Mouse (Mus musculus) left cerebral cortex, adult 11 months (tissue): ENCODE data around the gene En2.

Source experiments
- DNase-seq: peaks from one replicate; pipeline ENCODE4 v3.0.0; 2022; ENCODE audit warnings: low spot score

Gene En2

GRCm38 (mm10) chr5:28159891-28160470 lies 5.5 kb upstream of the En2 start:
- DNase-seq: no peak

GRCm38 (mm10) chr5:28161383-28161937 lies 4.0 kb upstream of the En2 start:
- DNase-seq: no peak

- no peak for DNase-seq
Observed at GRCm38 (mm10) chr5:28161938-28162402, 3.5 kb upstream of the En2 start.

- no peak for DNase-seq
Observed at GRCm38 (mm10) chr5:28163926-28164325, 1.6 kb upstream of the En2 start.

GRCm38 (mm10) chr5:28166256-28167231 lies 1.1 kb downstream of the En2 start:
- DNase-seq: no peak

GRCm38 (mm10) chr5:28167611-28168252 lies 2.2 kb downstream of the En2 start:
- no peak for DNase-seq

GRCm38 (mm10) chr5:28168253-28169165 lies 3.0 kb downstream of the En2 start:
- no peak for DNase-seq

GRCm38 (mm10) chr5:28169166-28169801 lies 3.8 kb downstream of the En2 start:
- DNase-seq: no peak

- DNase-seq: no peak
Observed at GRCm38 (mm10) chr5:28170081-28170480, 4.6 kb downstream of the En2 start.

GRCm38 (mm10) chr5:28170892-28171291 lies 5.4 kb downstream of the En2 start:
- no peak for DNase-seq

- DNase-seq: no peak
Observed at GRCm38 (mm10) chr5:28171667-28172066, 6.2 kb downstream of the En2 start.

- no peak for DNase-seq
Observed at GRCm38 (mm10) chr5:28172261-28172920, 6.9 kb downstream of the En2 start.

- no peak for DNase-seq
Observed at GRCm38 (mm10) chr5:28172921-28173670, 7.6 kb downstream of the En2 start.

GRCm38 (mm10) chr5:28173674-28174073 lies 8.2 kb downstream of the En2 start:
- no peak for DNase-seq

GRCm38 (mm10) chr5:28174086-28174485 lies 8.6 kb downstream of the En2 start:
- no peak for DNase-seq

- DNase-seq: no peak
Observed at GRCm38 (mm10) chr5:28174876-28175569, 9.5 kb downstream of the En2 start.

GRCm38 (mm10) chr5:28175570-28175919 lies 10.1 kb downstream of the En2 start:
- no peak for DNase-seq

GRCm38 (mm10) chr5:28176023-28176422 lies 10.5 kb downstream of the En2 start:
- DNase-seq: no peak

- no peak for DNase-seq
Observed at GRCm38 (mm10) chr5:28176585-28176984, 11.1 kb downstream of the En2 start.
